Mouse (Mus musculus): ENCODE data around the gene Zfp346.

DNA sequence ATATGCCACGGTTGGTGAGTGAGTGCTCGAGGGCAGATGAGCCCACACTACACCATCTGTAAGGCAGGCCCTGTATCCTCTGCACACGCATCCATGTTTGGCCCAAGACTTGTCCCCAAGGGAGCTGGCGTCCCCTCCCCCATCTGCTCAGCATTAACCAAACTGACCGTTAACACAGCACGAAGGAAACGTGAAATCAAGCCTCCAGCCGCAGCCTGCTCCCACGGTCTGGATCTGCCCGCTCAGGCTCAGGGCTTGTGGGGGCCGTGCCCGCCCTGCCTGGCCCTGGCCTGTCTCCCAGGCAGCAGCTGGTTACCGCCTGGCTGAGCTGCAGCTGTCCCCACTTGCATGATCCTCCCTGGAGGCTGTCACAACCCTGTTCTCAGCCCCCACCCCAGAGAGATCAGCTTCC, 63.9 kb downstream of the Zfp346 start:
- no peak for TF ChIP-seq ZMIZ1 (IDR thresholded peaks at IDR 0.05; ENCODE audit: low read depth, low read length)
- no peak for TF ChIP-seq CTCF (conservative IDR thresholded peaks at IDR 0.05 in 1 of 2, IDR thresholded peaks at IDR 0.05 in 1 of 2; ENCODE audit: low read depth in 2 of 2, low read length in 2 of 2)
- TF ChIP-seq USF1 (IDR thresholded peaks at IDR 0.05; ENCODE audit: low read depth, low read length), result no peak
- no peak for TF ChIP-seq EP300 (IDR thresholded peaks at IDR 0.05; ENCODE audit: low read length)
- TF ChIP-seq SIN3A (IDR thresholded peaks at IDR 0.05; ENCODE audit: low read length), result no peak
- TF ChIP-seq POLR2A (IDR thresholded peaks at IDR 0.05; ENCODE audit: low read depth, low read length), result no peak
- TF ChIP-seq CHD2 (IDR thresholded peaks at IDR 0.05; ENCODE audit: low read length), result no peak
- no peak for TF ChIP-seq TBP (conservative IDR thresholded peaks at IDR 0.05; ENCODE audit: low read depth, low read length)
- no peak for TF ChIP-seq MAX (IDR thresholded peaks at IDR 0.05; ENCODE audit: low read length)
- no peak for TF ChIP-seq E2F4 (IDR thresholded peaks at IDR 0.05; ENCODE audit: insufficient replicate concordance, low read depth, low read length)
